Mouse (Mus musculus) intestine, embryonic 16.5 days (tissue): ENCODE results near the gene Nacc2. TPM values are rescaled to one million over a fixed set of nuclear protein-coding genes. Genes with fewer than 3 reads are reported as not detected.

ENCODE experiments used
- ATAC-seq: fragments of 200-750 bp; cut with Nextera tagmentation; 2 replicates; pipeline ENCODE4 v1.8.0; 2017; ENCODE audit warnings: moderate TSS enrichment, moderate library complexity
- H3K27ac ChIP-seq: fragments of 300-500 bp; sonication (generic); 2 replicates; pipeline ENCODE4 v1.5.1; 2014; ENCODE audit warnings: mild to moderate bottlenecking, low read length
- H3K27me3 ChIP-seq: fragments of 300-500 bp; sonication (generic); replicated peaks from 2 replicates; pipeline ENCODE4 v1.6.1; 2014; ENCODE audit warnings: low read length, control low read depth, mixed read lengths; ENCODE audit not compliant: control insufficient read depth, insufficient read depth
- H3K36me3 ChIP-seq: fragments of 300-500 bp; sonication (generic); 2 replicates; pipeline ENCODE4 v1.6.1; 2014; ENCODE audit warnings: low read length, control low read depth; ENCODE audit not compliant: control insufficient read depth, insufficient read depth
- H3K4me1 ChIP-seq: fragments of 300-500 bp; sonication (generic); 2 replicates; pipeline ENCODE4 v1.6.1; 2014; ENCODE audit warnings: low read length, control low read depth, mixed read lengths; ENCODE audit not compliant: control insufficient read depth, insufficient read depth
- H3K4me2 ChIP-seq: fragments of 300-500 bp; sonication (generic); 2 replicates; pipeline ENCODE4 v1.6.1; 2014; ENCODE audit warnings: low read depth, low read length, control low read depth
- H3K4me3 ChIP-seq: fragments of 300-500 bp; sonication (generic); 2 replicates; pipeline ENCODE4 v1.5.1; 2014; ENCODE audit warnings: mild to moderate bottlenecking, low read length
- H3K9ac ChIP-seq: fragments of 300-500 bp; sonication (generic); 2 replicates; pipeline ENCODE4 v1.6.1; 2014; ENCODE audit warnings: low read depth, low read length
- H3K9me3 ChIP-seq: fragments of 300-500 bp; sonication (generic); 2 replicates; pipeline ENCODE4 v1.6.1; 2016; ENCODE audit warnings: low read length, control low read depth; ENCODE audit not compliant: control insufficient read depth
- WGBS: fragments of 180-500 bp; shearing (Covaris S2); extraction: QIAGEN DNeasy Blood & Tissue Kit; methylation state at CpG from one replicate; pipeline ENCODE4 v1.1.7; 2014; 5-methylcytosine and 5-hydroxymethylcytosine counted together
- polyA plus RNA-seq: library from polyadenylated mRNA; unstranded; fragments of >200 nt; fragmentation: Nextera tagmentation; extraction: Ambion mirVana; gene quantifications from 2 replicates; pipeline ENCODE4 v1.2.1, GENCODE M21; 2015

The Nacc2 gene
- polyA plus RNA-seq, 1 experiment from 2014 or later = 18.6 TPM

DNA sequence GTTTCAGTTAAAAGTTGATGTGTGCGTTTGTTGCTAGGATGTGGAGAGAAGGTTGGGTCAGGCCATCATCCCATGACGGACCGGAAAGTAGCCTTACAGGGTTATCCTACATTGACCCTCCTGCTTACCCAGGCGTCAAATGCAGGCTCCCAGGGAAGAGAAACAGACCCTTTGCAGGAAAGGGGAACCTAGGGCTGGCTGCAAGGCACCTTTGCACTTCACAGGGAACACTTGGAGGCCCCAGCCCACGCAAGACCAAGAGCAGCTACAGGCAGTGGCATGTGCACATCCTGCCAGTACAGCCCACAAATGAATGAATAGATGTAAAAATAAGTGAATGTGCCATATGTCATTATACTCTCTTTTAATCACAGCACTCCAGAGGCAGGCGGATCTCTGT lies 17.9 kb upstream of the Nacc2 start:
- Histone ChIP-seq H3K4me2 (peak overlapping the region; percentile 82), H3K9ac (peak overlapping the region; percentile 90), H3K4me3 (peak overlapping the region; percentile 88), H3K27ac (peak overlapping the region; percentile 89), H3K27me3 (no peaks in the 10 kb centered on the region), H3K4me1 (peaks cover 29% of the 10 kb centered on the region), H3K9me3 (no peaks in the 10 kb centered on the region), H3K36me3 (peaks cover 9% of the 10 kb centered on the region; the same call in 1 of the 2 replicates)
- no peak for ATAC-seq
- WGBS = 10% methylated on average over 6 of the region's 6 CpGs

DNA sequence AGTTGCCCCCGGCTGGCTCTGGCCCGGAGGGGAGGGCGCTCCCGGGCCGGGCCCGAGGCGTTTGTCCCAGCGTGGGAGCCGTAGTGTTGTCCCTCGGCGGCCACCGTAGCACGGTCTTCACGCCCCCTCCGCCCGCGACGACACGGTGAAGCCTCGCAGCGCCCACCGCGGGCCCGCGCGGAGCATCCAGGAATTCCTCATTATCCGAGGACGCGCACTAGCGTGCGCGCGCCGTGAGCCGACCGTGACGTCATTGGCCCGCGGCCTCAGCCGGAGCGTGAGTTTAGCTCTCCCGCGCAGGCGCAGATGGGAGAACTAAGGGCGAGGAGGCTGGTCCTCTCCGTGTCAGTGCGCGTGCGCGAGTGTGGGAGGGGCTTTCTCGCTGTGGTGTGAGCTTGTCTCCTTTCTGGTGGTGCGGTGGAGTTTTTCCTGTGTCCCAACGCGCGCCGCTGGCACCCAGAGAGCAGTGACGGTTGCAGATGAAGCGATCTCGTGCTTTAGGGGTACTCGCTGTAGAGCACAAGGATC lies 17.3 kb upstream of the Nacc2 start:
- Histone ChIP-seq H3K4me1 (peaks cover 28% of the 10 kb centered on the region), H3K4me2 (peak overlapping the region; percentile 82), H3K27me3 (no peaks in the 10 kb centered on the region), H3K27ac (peak overlapping the region; percentile 93), H3K4me3 (peak overlapping the region; percentile 88), H3K9ac (peak overlapping the region; percentile 90), H3K9me3 (0 out of 2 replicates have a peak, but pooled peaks cover 3% of the 10 kb centered on the region), H3K36me3 (peaks cover 9% of the 10 kb centered on the region; the same call in 1 of the 2 replicates)
- under 1% methylated on average over 60 of the region's 60 CpGs for whole genome bisulfite sequencing
- peak; percentile 90 for ATAC-seq

DNA sequence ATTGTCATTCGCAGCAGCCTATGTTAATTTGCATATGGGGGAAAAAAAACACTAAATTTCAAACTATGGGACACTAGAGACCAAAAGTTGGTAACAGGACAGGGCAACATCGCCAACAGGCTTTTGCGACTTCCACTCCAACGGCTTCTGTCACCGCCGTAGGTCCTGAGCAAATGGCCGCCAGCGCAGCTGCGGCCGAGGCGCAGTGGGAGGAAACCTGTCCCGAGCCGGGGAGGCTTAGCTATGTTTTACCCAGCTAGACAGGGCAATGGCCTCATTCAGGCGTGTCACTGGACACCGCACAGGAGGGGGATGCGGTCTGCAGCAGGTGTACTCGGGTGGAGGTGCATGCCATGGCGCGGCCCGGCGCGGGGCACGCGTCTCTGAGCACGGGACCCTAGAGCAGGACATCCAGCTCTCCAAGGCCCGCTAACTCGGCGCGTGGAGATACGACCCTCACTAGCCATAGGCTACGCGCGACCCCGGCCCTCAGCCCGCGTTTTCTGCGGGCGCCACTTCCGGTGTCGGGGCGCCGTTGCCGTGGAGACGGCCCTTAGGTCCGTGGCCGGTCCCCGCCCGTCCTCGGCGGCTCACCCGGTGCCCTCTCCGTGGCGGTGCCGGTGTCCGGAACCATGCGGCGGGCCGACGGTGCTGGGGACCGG lies 16.7 kb upstream of the Nacc2 start:
- Histone ChIP-seq H3K4me1 (peaks cover 24% of the 10 kb centered on the region), H3K36me3 (peaks cover 9% of the 10 kb centered on the region; the same call in 1 of the 2 replicates), H3K4me2 (peak overlapping the region; percentile 70), H3K9me3 (0 out of 2 replicates have a peak, but pooled peaks cover 3% of the 10 kb centered on the region), H3K27ac (peak overlapping the region; percentile 93), H3K27me3 (no peaks in the 10 kb centered on the region), H3K4me3 (peak overlapping the region; percentile 88), H3K9ac (peak overlapping the region; percentile 90)
- under 1% methylated on average over 51 of the region's 60 CpGs for WGBS
- ATAC-seq = peak; percentile 79

DNA sequence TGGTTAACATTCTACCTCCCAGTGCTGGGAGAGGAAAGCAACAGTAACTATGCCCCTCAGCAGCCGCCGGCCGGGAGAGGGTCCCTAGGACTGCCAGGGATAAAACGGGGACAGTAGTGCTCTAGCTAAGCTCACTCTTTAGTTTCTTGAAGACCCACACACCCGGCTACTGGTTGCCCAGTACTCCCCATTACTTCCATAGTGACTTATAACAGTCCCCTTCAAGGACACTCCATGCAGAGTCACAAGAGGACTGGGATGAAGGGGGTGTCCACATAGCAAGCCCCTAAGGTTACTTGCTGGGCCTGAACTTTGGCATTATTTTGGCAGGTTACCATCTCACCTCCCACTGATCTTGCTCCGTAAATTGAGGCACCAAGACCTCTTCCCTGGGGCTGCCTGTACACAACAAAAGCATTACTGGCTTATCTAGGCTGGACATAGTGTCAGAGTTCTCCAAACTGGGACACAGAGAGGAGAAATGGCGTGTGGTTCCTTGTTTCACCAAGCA lies 16.1 kb upstream of the Nacc2 start:
- Histone ChIP-seq H3K36me3 (peaks cover 9% of the 10 kb centered on the region; the same call in 1 of the 2 replicates), H3K27me3 (no peaks in the 10 kb centered on the region), H3K4me3 (peak overlapping the region; percentile 88), H3K9ac (peak overlapping the region; percentile 90), H3K4me1 (peaks cover 24% of the 10 kb centered on the region), H3K4me2 (peak overlapping the region; percentile 70), H3K27ac (peak overlapping the region; percentile 93), H3K9me3 (0 out of 2 replicates have a peak, but pooled peaks cover 3% of the 10 kb centered on the region)
- no peak for ATAC-seq
- WGBS = 61% methylated on average over 7 of the region's 7 CpGs

DNA sequence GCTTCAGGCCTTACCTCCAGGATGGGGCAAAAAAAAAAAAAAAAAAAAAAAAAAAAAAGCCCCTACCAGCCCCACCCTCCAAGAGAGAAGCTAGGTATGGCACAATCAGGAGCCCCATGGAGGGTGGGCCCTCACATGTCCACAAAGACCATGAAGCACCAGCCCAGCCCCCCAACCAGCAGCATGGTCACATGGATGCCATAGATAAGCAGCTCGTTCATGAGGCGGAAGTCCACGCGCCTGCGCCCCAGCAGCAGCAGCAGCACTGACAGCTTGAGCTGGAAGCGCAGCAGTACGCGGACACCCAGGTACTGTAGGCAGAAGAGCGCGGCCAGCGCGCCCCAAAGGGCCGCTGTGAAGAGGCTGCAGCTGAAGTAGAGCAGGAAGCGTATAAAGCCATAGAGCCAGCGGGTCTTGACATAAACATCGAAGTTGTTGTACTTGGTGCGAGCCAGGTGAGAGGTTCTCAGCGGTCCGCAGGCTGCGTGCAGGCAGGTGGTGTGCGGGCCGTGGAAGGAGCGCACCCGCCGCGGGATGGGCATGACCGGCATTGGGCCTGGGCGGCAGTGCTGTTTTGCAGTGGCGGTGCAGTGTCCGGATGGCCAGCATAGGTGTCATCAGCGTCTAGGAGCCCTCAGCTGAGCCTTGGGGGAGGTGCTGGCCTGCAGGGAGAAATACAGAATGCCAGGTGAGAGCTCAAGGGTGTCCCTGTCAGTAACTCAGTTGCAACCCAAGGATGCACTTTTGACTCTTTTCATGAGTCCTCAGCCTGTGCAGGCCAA lies 15.4 kb upstream of the Nacc2 start:
- peaks cover 25% of the 10 kb centered on the region for H3K4me1 ChIP-seq
- 0 out of 2 replicates have a peak, but pooled peaks cover 3% of the 10 kb centered on the region for H3K9me3 ChIP-seq
- peak overlapping the region; percentile 90 for H3K9ac ChIP-seq
- no peak for ATAC-seq
- peaks cover 9% of the 10 kb centered on the region; the same call in 1 of the 2 replicates for H3K36me3 ChIP-seq
- 76% methylated on average over 31 of the region's 31 CpGs for WGBS
- peak overlapping the region; percentile 70 for H3K4me2 ChIP-seq
- H3K27ac ChIP-seq = peak overlapping the region; percentile 33
- no peaks in the 10 kb centered on the region for H3K27me3 ChIP-seq
- H3K4me3 ChIP-seq = peak overlapping the region; percentile 88

DNA sequence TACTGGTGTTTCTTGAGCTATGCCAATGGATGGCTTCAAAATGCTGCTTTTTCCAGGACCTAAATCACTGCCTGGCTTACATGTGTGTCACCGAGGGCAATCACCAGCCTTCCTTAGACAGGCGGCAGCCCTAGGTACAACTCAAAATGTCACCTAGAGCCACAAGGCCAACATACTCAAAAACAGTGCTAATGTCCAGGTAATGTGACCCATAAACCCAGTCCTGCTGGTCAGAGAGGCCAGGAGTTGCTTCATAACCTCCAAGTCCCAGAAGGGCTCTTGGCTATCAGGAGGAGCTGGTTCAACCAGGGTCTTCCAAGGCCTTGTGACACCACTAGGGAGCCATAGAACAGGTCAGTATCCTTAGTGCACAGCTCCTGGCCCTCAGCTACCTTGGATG lies 11.6 kb upstream of the Nacc2 start:
- no peak overlapping the region for H3K4me2 ChIP-seq
- peaks cover 9% of the 10 kb centered on the region; the same call in 1 of the 2 replicates for H3K36me3 ChIP-seq
- no peaks in the 10 kb centered on the region for H3K27me3 ChIP-seq
- 0 out of 2 replicates have a peak, but pooled peaks cover 3% of the 10 kb centered on the region for H3K9me3 ChIP-seq
- H3K4me3 ChIP-seq = no peak overlapping the region
- ATAC-seq = no peak
- H3K4me1 ChIP-seq = peaks cover 37% of the 10 kb centered on the region
- WGBS = 91% methylated on average over 2 of the region's 2 CpGs
- no peak overlapping the region for H3K9ac ChIP-seq
- H3K27ac ChIP-seq = no peak overlapping the region

DNA sequence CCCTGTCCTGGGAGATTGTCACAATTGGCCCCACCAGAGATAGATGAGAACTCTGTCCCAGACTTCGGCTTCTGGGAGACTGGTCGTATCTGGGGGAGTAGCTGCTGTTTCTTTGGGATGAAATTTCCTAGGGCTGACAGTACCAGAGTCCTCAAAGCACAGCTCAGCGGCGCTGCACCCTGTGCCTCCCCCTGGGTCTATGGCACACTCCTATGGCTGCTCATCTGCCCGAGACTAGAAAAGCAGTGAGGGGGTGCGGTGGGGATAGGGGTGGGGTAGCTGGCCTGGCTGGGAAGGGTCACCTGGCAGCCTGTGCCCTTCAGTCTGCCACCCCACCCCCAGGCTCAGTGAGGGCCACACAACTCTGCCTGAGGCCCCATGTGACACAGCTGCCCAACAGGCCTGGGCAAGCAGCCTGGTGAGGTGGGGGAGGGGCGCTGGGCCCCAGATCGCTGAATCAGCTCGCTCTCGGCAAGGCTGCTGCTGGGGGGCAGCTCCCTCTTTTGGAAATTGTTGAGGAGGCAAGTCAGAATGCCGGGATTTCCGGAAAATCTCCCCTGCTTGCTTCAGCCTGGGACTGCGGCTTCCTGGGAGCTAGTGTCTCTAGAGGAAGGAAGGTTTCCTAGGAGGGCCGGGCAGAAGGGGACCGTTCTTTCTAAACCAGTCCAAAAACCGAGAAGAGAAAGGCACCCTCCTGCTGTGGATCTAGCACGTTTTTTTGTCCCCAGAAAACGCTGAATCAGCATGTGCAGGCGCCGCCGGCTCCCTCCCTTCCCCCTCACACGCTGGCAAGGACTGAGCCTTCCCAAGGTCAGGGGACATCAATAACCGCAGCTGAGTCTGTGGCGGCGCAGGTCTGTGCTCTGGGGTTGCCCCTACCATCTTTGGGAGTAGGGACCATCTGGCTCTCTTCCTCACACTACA lies 9.9 kb upstream of the Nacc2 start:
- peaks cover 9% of the 10 kb centered on the region; the same call in 1 of the 2 replicates for H3K36me3 ChIP-seq
- peak overlapping the region; percentile 58 for H3K4me2 ChIP-seq
- H3K9me3 ChIP-seq = 0 out of 2 replicates have a peak, but pooled peaks cover 3% of the 10 kb centered on the region
- ATAC-seq = peak; percentile 70
- H3K27me3 ChIP-seq = no peaks in the 10 kb centered on the region
- peaks cover 24% of the 10 kb centered on the region for H3K4me1 ChIP-seq
- H3K9ac ChIP-seq = peak overlapping the region; percentile 71
- peak overlapping the region; percentile 67 for H3K27ac ChIP-seq
- WGBS = 3% methylated on average over 25 of the region's 25 CpGs
- H3K4me3 ChIP-seq = peak overlapping the region; percentile 41

DNA sequence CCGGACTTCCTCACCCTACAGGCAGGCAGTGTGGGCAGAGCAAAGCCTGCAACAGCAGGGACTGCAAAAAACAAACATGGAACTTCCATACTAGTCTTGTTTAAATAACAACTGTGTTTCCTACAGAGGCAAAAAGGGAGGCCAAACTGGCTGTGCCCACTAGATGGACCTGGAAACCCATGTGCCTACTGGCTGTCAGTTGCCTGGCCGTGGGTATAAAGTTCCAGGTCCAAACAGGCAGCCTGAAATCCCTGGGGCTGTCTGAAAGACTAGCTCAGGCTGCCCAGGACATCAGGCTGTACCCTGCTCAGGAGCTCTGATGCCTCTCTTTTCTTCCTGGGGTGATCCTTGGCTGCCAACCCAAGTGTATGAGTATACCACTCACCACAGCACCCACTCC lies 8.3 kb upstream of the Nacc2 start:
- no peak overlapping the region for H3K4me3 ChIP-seq
- H3K9ac ChIP-seq = no peak overlapping the region
- WGBS = 67% methylated on average over 2 of the region's 2 CpGs
- no peaks in the 10 kb centered on the region for H3K27me3 ChIP-seq
- no peak overlapping the region for H3K4me2 ChIP-seq
- no peak overlapping the region for H3K27ac ChIP-seq
- 0 out of 2 replicates have a peak, but pooled peaks cover 1% of the 10 kb centered on the region for H3K36me3 ChIP-seq
- ATAC-seq = no peak
- peaks cover 19% of the 10 kb centered on the region for H3K4me1 ChIP-seq
- 0 out of 2 replicates have a peak, but pooled peaks cover 3% of the 10 kb centered on the region for H3K9me3 ChIP-seq
